Mouse (Mus musculus) left cerebral cortex, postnatal 36 days (tissue): ENCODE results near the gene Rab19. TPM values are rescaled to one million over a fixed set of nuclear protein-coding genes. Genes with fewer than 3 reads are reported as not detected.
"Not testable (repeated sequence)": the region's sequence is repeated elsewhere in the genome, so short reads cannot be mapped to it uniquely, and the experiment has no call there.

Experiments
- DNase-seq, 2 experiments: peaks; one replicate each; pipeline ENCODE4 v3.0.0; 2021 to 2022; ENCODE audit warnings: low spot score in 2 of 2, mixed read lengths in 1 of 2
- intact Hi-C: fragments of 180-260 bp; cut with DNase I; formaldehyde crosslinking; loops from one replicate; pipeline ENCODE4 v1.15.1; 2025
- total RNA-seq, 2 experiments: library from RNA; stranded (reverse); gene quantifications; 2 replicates each; pipeline ENCODE4 v1.2.3; 2021

Rab19 gene
- total RNA-seq, 2 experiments from 2014 or later = not detected

- no peak for DNase-seq
- intact Hi-C loops = no loop called here
Observed at GRCm38 (mm10) chr6:39425181-39425580, 44.2 kb downstream of the Rab19 start.

GRCm38 (mm10) chr6:39426725-39427124 is 45.8 kb downstream of the Rab19 start:
- no peak for DNase-seq
- intact Hi-C loops = no loop called here

- intact Hi-C loops = no loop called here
- DNase-seq = no peak
Observed at GRCm38 (mm10) chr6:39427276-39428003, 46.5 kb downstream of the Rab19 start.

- DNase-seq = no peak
- intact Hi-C loops = no loop called here
Observed at GRCm38 (mm10) chr6:39429007-39429788, 48.2 kb downstream of the Rab19 start.

- DNase-seq = no peak
- intact Hi-C loops = no loop called here
Observed at GRCm38 (mm10) chr6:39430722-39431121, 49.7 kb downstream of the Rab19 start.

- DNase-seq = no peak
- intact Hi-C loops = no loop called here
Observed at GRCm38 (mm10) chr6:39433174-39433573, 52.2 kb downstream of the Rab19 start.

GRCm38 (mm10) chr6:39433701-39434100 is 52.7 kb downstream of the Rab19 start:
- DNase-seq = no peak
- intact Hi-C loops = no loop called here

GRCm38 (mm10) chr6:39434111-39434885 is 53.3 kb downstream of the Rab19 start:
- intact Hi-C loops = no loop called here
- no peak for DNase-seq

GRCm38 (mm10) chr6:39434886-39435492 is 54.0 kb downstream of the Rab19 start:
- intact Hi-C loops = no loop called here
- DNase-seq = no peak

GRCm38 (mm10) chr6:39435875-39436274 is 54.9 kb downstream of the Rab19 start:
- intact Hi-C loops = no loop called here
- no peak for DNase-seq

- DNase-seq, intact Hi-C loops: not testable (repeated sequence)
Observed at GRCm38 (mm10) chr6:39437519-39437918, 56.5 kb downstream of the Rab19 start.

Other genes starting within 250 kb of the Rab19 start
- gene Kdm7a, start 174.4 kb upstream of the Rab19 start, total RNA-seq = 10 to 100 TPM; 29.8 to 41.9 TPM
- 10 to 100 TPM; 70.8 to 79.2 TPM for gene Slc37a3, start 3.5 kb upstream of the Rab19 start, total RNA-seq
- gene Mkrn1, start 39.3 kb downstream of the Rab19 start, total RNA-seq = 100 to 1,000 TPM; 131 to 151 TPM
- gene Dennd2a, start 176.7 kb downstream of the Rab19 start, total RNA-seq = 10 to 100 TPM; 20.5 to 23.7 TPM
- gene Adck2, start 192.7 kb downstream of the Rab19 start, total RNA-seq = 10 to 100 TPM; 28.5 to 31.7 TPM
- 1 to 10 TPM in 1 of 2 experiments, not detected in 1; 1.3 TPM for gene Gm42420, start 204.6 kb downstream of the Rab19 start, total RNA-seq
- 100 to 1,000 TPM; 174 to 188 TPM for gene Ndufb2, start 211.4 kb downstream of the Rab19 start, total RNA-seq